Mouse (Mus musculus): ENCODE measurements around the gene Syngap1.

DNA sequence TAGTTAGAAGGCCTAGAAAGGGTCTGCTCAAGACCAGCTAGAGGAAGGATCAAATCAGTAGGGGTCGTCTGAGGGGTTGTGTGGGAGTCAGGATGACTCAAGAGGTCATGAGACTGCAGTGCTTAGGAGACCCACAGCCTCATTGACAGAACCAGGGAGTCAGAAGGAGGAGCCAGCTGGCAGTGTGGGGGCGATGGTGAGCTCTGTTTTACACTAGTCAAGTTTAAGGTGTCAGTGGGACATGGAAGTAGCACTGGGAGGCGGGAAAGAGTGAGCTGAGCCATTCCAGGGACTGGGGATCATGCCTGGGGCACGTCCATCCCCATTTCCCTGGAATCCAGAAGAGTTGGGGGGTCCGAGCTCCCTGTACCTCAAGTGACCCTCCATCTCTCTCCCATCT lies 17.8 kb downstream of the Syngap1 start:
- TF ChIP-seq CTCF (IDR thresholded peaks at IDR 0.05; ENCODE audit: borderline replicate concordance, control insufficient read depth, extremely low read depth, insufficient read depth, low read length, poor library complexity) (no peak), POLR2A (IDR thresholded peaks at IDR 0.05; ENCODE audit: control insufficient read depth, extremely low read depth, insufficient read depth, low read length, poor library complexity) (no peak)
